Mouse (Mus musculus): ENCODE results near the gene Ccnd3. TPM values are rescaled to one million over a fixed set of nuclear protein-coding genes. Genes with fewer than 3 reads are reported as not detected.

Gene Ccnd3
- polyA plus RNA-seq, 1 experiment, result 1,622 TPM

DNA sequence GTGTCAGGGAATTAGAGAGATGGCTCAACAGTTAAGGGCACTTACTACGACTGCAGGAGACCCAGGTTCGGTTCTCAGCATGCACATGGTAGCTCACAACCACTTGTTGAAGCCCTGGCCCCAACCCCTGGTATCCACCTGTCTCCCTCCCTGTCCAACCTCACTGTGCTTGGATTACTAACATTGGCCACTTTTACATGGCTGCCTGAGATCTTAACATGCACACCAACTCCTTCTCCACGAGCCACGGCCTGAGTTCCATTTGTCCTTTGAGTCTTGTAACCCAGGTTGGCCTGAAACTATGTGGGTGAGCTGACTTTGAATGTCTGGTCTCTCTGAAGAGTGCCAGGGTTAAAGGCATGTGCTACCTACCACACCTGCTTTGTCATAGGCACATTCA, 1.8 kb downstream of the Ccnd3 start:
- Histone ChIP-seq H3K27ac (ENCODE audit: control insufficient read depth, insufficient read depth, low read length) (peak overlapping the region; percentile 99), H3K4me3 (ENCODE audit: control insufficient read depth, insufficient read depth, low read length) (peak overlapping the region; percentile 92), H3K27me3 (ENCODE audit: control insufficient read depth, insufficient read depth, low read length) (no peaks in the 10 kb centered on the region), H3K4me1 (replicated peaks; ENCODE audit: control insufficient read depth, insufficient read depth, low read length) (peaks cover 29% of the 10 kb centered on the region), H3K36me3 (ENCODE audit: control insufficient read depth, insufficient read depth, low read length) (peaks cover 3% of the 10 kb centered on the region)
- 66% methylated on average over 4 of the region's 4 CpGs for WGBS
- no peak for TF ChIP-seq POLR2A (IDR thresholded peaks at IDR 0.05; ENCODE audit: control insufficient read depth, extremely low read depth, insufficient read depth, low read length, poor library complexity)
- no peak for TF ChIP-seq CTCF (IDR thresholded peaks at IDR 0.05; ENCODE audit: borderline replicate concordance, control insufficient read depth, extremely low read depth, insufficient read depth, low read length, poor library complexity)
- DNase-seq, result no peak

DNA sequence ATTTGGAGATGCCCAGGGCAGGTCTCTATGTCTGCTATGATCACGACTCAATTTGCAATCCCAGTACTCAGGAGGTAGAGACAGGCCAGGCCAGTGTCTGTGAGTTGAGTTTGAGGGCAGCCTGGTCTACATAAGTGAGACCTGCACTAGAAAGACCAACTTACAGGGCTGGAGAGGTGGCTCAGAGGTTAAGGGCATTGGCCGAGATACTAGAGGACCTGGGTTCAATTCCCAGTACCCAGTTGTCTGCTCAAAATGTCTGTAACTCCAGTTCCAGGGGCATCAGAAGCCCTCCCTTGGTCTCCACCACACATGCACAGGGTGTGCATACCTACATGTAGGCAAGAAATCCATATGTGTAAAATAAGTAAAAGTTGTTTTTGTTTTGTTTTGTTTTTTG, 2.7 kb downstream of the Ccnd3 start:
- H3K27me3 ChIP-seq (ENCODE audit: control insufficient read depth, insufficient read depth, low read length), result no peaks in the 10 kb centered on the region
- peak overlapping the region; percentile 92 for H3K4me3 ChIP-seq (ENCODE audit: control insufficient read depth, insufficient read depth, low read length)
- TF ChIP-seq POLR2A (IDR thresholded peaks at IDR 0.05; ENCODE audit: control insufficient read depth, extremely low read depth, insufficient read depth, low read length, poor library complexity) (no peak), CTCF (IDR thresholded peaks at IDR 0.05; ENCODE audit: borderline replicate concordance, control insufficient read depth, extremely low read depth, insufficient read depth, low read length, poor library complexity) (no peak)
- DNase-seq, result no peak
- WGBS, result 16% methylated on average over 2 of the region's 2 CpGs
- peaks cover 10% of the 10 kb centered on the region for H3K36me3 ChIP-seq (ENCODE audit: control insufficient read depth, insufficient read depth, low read length)
- peaks cover 38% of the 10 kb centered on the region for H3K4me1 ChIP-seq (replicated peaks; ENCODE audit: control insufficient read depth, insufficient read depth, low read length)
- H3K27ac ChIP-seq (ENCODE audit: control insufficient read depth, insufficient read depth, low read length), result peak overlapping the region; percentile 99

- under 1% methylated on average over 12 of the region's 12 CpGs for WGBS
- Histone ChIP-seq H3K27me3 (ENCODE audit: control insufficient read depth, insufficient read depth, low read length) (no peaks in the 10 kb centered on the region), H3K4me3 (ENCODE audit: control insufficient read depth, insufficient read depth, low read length) (peak overlapping the region; percentile 48), H3K36me3 (ENCODE audit: control insufficient read depth, insufficient read depth, low read length) (peaks cover 10% of the 10 kb centered on the region), H3K27ac (ENCODE audit: control insufficient read depth, insufficient read depth, low read length) (peak overlapping the region; percentile 99), H3K4me1 (replicated peaks; ENCODE audit: control insufficient read depth, insufficient read depth, low read length) (peaks cover 42% of the 10 kb centered on the region)
- DNase-seq, result peak; percentile 98
- TF ChIP-seq CTCF (IDR thresholded peaks at IDR 0.05; ENCODE audit: borderline replicate concordance, control insufficient read depth, extremely low read depth, insufficient read depth, low read length, poor library complexity) (no peak), POLR2A (IDR thresholded peaks at IDR 0.05; ENCODE audit: control insufficient read depth, extremely low read depth, insufficient read depth, low read length, poor library complexity) (peak; percentile 75)
Measured at GRCm38 (mm10) chr17:47508012-47508608, 3.3 kb downstream of the Ccnd3 start.

GRCm38 (mm10) chr17:47509031-47509705, 4.3 kb downstream of the Ccnd3 start:
- H3K4me3 ChIP-seq (ENCODE audit: control insufficient read depth, insufficient read depth, low read length), result peak overlapping the region; percentile 36
- H3K4me1 ChIP-seq (replicated peaks; ENCODE audit: control insufficient read depth, insufficient read depth, low read length), result peaks cover 46% of the 10 kb centered on the region
- peak; percentile 39 for DNase-seq
- WGBS, result 20% methylated on average over 9 of the region's 9 CpGs
- peak overlapping the region; percentile 77 for H3K27ac ChIP-seq (ENCODE audit: control insufficient read depth, insufficient read depth, low read length)
- peaks cover 14% of the 10 kb centered on the region for H3K36me3 ChIP-seq (ENCODE audit: control insufficient read depth, insufficient read depth, low read length)
- TF ChIP-seq POLR2A (IDR thresholded peaks at IDR 0.05; ENCODE audit: control insufficient read depth, extremely low read depth, insufficient read depth, low read length, poor library complexity), result no peak
- TF ChIP-seq CTCF (IDR thresholded peaks at IDR 0.05; ENCODE audit: borderline replicate concordance, control insufficient read depth, extremely low read depth, insufficient read depth, low read length, poor library complexity), result no peak
- no peaks in the 10 kb centered on the region for H3K27me3 ChIP-seq (ENCODE audit: control insufficient read depth, insufficient read depth, low read length)

GRCm38 (mm10) chr17:47511111-47512020, 6.5 kb downstream of the Ccnd3 start:
- WGBS, result 23% methylated on average over 25 of the region's 25 CpGs
- TF ChIP-seq POLR2A (IDR thresholded peaks at IDR 0.05; ENCODE audit: control insufficient read depth, extremely low read depth, insufficient read depth, low read length, poor library complexity), result 0 out of 2 replicates have a peak, but pooled peaks have one; percentile 33
- TF ChIP-seq CTCF (IDR thresholded peaks at IDR 0.05; ENCODE audit: borderline replicate concordance, control insufficient read depth, extremely low read depth, insufficient read depth, low read length, poor library complexity), result peak; percentile 99
- H3K4me3 ChIP-seq (ENCODE audit: control insufficient read depth, insufficient read depth, low read length), result peak overlapping the region; percentile 50
- H3K36me3 ChIP-seq (ENCODE audit: control insufficient read depth, insufficient read depth, low read length), result peaks cover 36% of the 10 kb centered on the region
- no peaks in the 10 kb centered on the region for H3K27me3 ChIP-seq (ENCODE audit: control insufficient read depth, insufficient read depth, low read length)
- peaks cover 57% of the 10 kb centered on the region for H3K4me1 ChIP-seq (replicated peaks; ENCODE audit: control insufficient read depth, insufficient read depth, low read length)
- H3K27ac ChIP-seq (ENCODE audit: control insufficient read depth, insufficient read depth, low read length), result peak overlapping the region; percentile 67
- peak; percentile 99 for DNase-seq

Measured in thymus, adult 2 months (tissue).